Mouse (Mus musculus) liver, postnatal 0 days (tissue): ENCODE data around the gene Masp1. TPM values are rescaled to one million over a fixed set of nuclear protein-coding genes. Genes with fewer than 3 reads are reported as not detected.

Experiments
- ATAC-seq: fragments of 200-750 bp; cut with Nextera tagmentation; 2 replicates; pipeline ENCODE4 v1.8.0; 2017; ENCODE audit warnings: mild to moderate bottlenecking, moderate library complexity
- DNase-seq: peaks from one replicate; pipeline ENCODE4 v3.0.0-alpha.2; 2016
- H3K27ac ChIP-seq: fragments of 300-500 bp; sonication (generic); 2 replicates; pipeline ENCODE4 v1.5.1; 2014; ENCODE audit warnings: antibody characterized with exemption, moderate library complexity, mild to moderate bottlenecking, low read depth
- H3K27me3 ChIP-seq: fragments of 300-500 bp; sonication (generic); 2 replicates; pipeline ENCODE4 v1.6.1; 2014; ENCODE audit warnings: low read length, control low read depth, mixed read lengths; ENCODE audit not compliant: insufficient read depth
- H3K36me3 ChIP-seq: fragments of 300-500 bp; sonication (generic); replicated peaks from 2 replicates; pipeline ENCODE4 v1.6.1; 2014; ENCODE audit warnings: mild to moderate bottlenecking, control low read depth, low read length, moderate library complexity, mixed read lengths; ENCODE audit not compliant: insufficient read depth
- H3K4me1 ChIP-seq: fragments of 300-500 bp; sonication (generic); 2 replicates; pipeline ENCODE4 v1.6.1; 2014; ENCODE audit warnings: antibody characterized with exemption, mild to moderate bottlenecking, control low read depth; ENCODE audit not compliant: insufficient read depth
- H3K4me2 ChIP-seq: fragments of 300-500 bp; sonication (generic); 2 replicates; pipeline ENCODE4 v1.6.1; 2014; ENCODE audit warnings: low read depth, mild to moderate bottlenecking, low read length, moderate library complexity, mixed read lengths
- H3K4me3 ChIP-seq: fragments of 300-500 bp; sonication (generic); 2 replicates; pipeline ENCODE4 v1.5.1; 2014; ENCODE audit warnings: low read depth, low read length
- H3K9ac ChIP-seq: fragments of 300-500 bp; sonication (generic); replicated peaks from 2 replicates; pipeline ENCODE4 v1.6.1; 2014; ENCODE audit warnings: mild to moderate bottlenecking, moderate library complexity
- H3K9me3 ChIP-seq: fragments of 300-500 bp; sonication (generic); 2 replicates; pipeline ENCODE4 v1.6.1; 2016; ENCODE audit warnings: mild to moderate bottlenecking, control low read depth, low read length, mixed read lengths
- CTCF ChIP-seq: sonication (generic); IDR thresholded peaks from 2 replicates; pipeline ENCODE4 v1.5.1; 2016; ENCODE audit warnings: antibody characterized with exemption, low read depth
- EP300 ChIP-seq: IDR thresholded peaks from 2 replicates; pipeline ENCODE4 v1.6.1; 2016; ENCODE audit warnings: antibody characterized with exemption, low read depth, mild to moderate bottlenecking
- WGBS: fragments of 180-500 bp; shearing (Covaris S2); extraction: QIAGEN DNeasy Blood & Tissue Kit; methylation state at CpG from one replicate; pipeline ENCODE4 v1.1.7; 2014; ENCODE audit not compliant: insufficient replicate concordance; 5-methylcytosine and 5-hydroxymethylcytosine counted together
- polyA plus RNA-seq: library from polyadenylated mRNA; unstranded; fragments of >200 nt; fragmentation: Nextera tagmentation; extraction: Ambion mirVana; gene quantifications from 2 replicates; pipeline ENCODE4 v1.2.1, GENCODE M21; 2015

The Masp1 gene
- polyA plus RNA-seq = 31.7 and 38.3 TPM in 2 replicates

- Histone ChIP-seq H3K27me3 (no peaks in the 10 kb centered on the region), H3K4me1 (peaks cover 10% of the 10 kb centered on the region), H3K4me2 (peak within 1 kb of the TSS; percentile 64), H3K9ac (peak within 1 kb of the TSS; percentile 73), H3K9me3 (no peaks in the 10 kb centered on the region), H3K4me3 (peak within 1 kb of the TSS; percentile 53), H3K36me3 (no peaks in the 10 kb centered on the region), H3K27ac (peak within 1 kb of the TSS; percentile 83)
- DNase-seq (peak; percentile 49), ATAC-seq (peak; percentile 32)
- 8% methylated on average over 12 of the region's 12 CpGs for WGBS
- no peak for TF ChIP-seq EP300
- TF ChIP-seq CTCF = no peak
These were observed at the start of gene Masp1, which contains the start of gene Rtp4 for GRCm38 (mm10) chr16:23520235-23520871. TSS of gene Masp1 (minus strand) at chr16:23520815. TSS of gene Rtp4 (plus strand) at chr16:23520291.

- H3K9me3 ChIP-seq = no peaks in the 10 kb centered on the region
- no peak overlapping the region for H3K4me3 ChIP-seq
- no peaks in the 10 kb centered on the region for H3K4me1 ChIP-seq
- H3K36me3 ChIP-seq = no peaks in the 10 kb centered on the region
- no peak overlapping the region for H3K4me2 ChIP-seq
- DNase-seq = no peak
- no peak overlapping the region for H3K9ac ChIP-seq
- no peak overlapping the region for H3K27ac ChIP-seq
- 71% methylated on average over 4 of the region's 4 CpGs for WGBS
- TF ChIP-seq EP300 = no peak
- no peak for TF ChIP-seq CTCF
- H3K27me3 ChIP-seq = no peaks in the 10 kb centered on the region
- no peak for ATAC-seq
These were observed 47.8 kb upstream of the Masp1 start for GRCm38 (mm10) chr16:23568369-23568958.

DNA sequence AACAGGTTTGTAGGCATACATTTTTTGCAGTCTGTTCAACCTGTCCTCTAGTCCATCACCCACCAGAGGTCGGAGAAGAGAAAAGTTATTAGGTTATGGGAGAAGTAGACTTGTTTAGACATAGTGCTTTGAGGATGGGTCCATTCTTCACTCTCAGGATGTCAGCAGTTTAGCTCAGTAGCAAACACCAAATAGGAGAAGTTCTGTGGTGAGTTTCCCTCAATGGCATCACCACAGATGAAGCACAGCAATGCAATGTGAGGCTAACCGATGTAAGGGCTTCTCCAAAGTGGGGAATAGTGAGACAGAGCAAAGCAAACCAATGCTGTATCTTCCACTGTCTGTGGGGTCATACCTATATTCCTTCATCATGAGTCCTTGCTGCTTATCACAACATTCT lies 37.1 kb upstream of the Masp1 start:
- Histone ChIP-seq H3K27me3 (no peaks in the 10 kb centered on the region), H3K9ac (no peak overlapping the region), H3K4me3 (no peak overlapping the region), H3K36me3 (no peaks in the 10 kb centered on the region), H3K27ac (no peak overlapping the region), H3K4me1 (no peaks in the 10 kb centered on the region), H3K4me2 (no peak overlapping the region), H3K9me3 (no peaks in the 10 kb centered on the region)
- 70% methylated on average over 2 of the region's 2 CpGs for WGBS
- no peak for ATAC-seq
- no peak for DNase-seq
- no peak for TF ChIP-seq EP300
- no peak for TF ChIP-seq CTCF

DNA sequence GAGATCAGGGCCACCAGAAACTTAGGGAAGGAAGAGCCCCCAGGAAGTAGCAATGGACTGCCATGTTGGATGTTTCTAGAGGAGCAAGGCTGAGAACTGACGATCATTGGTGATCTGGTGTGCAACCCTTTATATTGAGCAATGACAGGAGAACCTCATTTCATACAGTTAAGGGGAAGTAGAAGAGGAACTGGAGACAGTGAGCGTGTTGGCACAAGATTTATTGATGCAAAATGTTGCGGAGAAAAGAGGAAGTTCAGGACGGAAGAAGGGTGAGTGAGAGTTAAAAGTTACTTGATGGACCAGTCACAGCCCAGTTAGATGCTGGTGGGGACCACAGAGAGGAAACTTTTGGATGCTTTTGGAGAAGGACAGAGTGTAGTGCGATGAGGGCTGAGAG lies 36.6 kb upstream of the Masp1 start:
- H3K9me3 ChIP-seq = no peaks in the 10 kb centered on the region
- no peak overlapping the region for H3K27ac ChIP-seq
- no peaks in the 10 kb centered on the region for H3K27me3 ChIP-seq
- peak; percentile 13 for DNase-seq
- 27% methylated on average over 5 of the region's 5 CpGs for WGBS
- no peaks in the 10 kb centered on the region for H3K4me1 ChIP-seq
- H3K9ac ChIP-seq = no peak overlapping the region
- TF ChIP-seq EP300 (no peak), CTCF (no peak)
- H3K4me3 ChIP-seq = no peak overlapping the region
- no peak overlapping the region for H3K4me2 ChIP-seq
- H3K36me3 ChIP-seq = no peaks in the 10 kb centered on the region
- peak; percentile 48; the same call in 1 of the 2 replicates for ATAC-seq

GRCm38 (mm10) chr16:23554673-23555072 lies 34.1 kb upstream of the Masp1 start:
- WGBS = 76% methylated on average over 5 of the region's 5 CpGs
- no peaks in the 10 kb centered on the region for H3K9me3 ChIP-seq
- no peaks in the 10 kb centered on the region for H3K36me3 ChIP-seq
- H3K27me3 ChIP-seq = no peaks in the 10 kb centered on the region
- H3K4me3 ChIP-seq = no peak overlapping the region
- H3K4me2 ChIP-seq = no peak overlapping the region
- TF ChIP-seq EP300 (no peak), CTCF (no peak)
- DNase-seq (no peak), ATAC-seq (no peak)
- no peak overlapping the region for H3K9ac ChIP-seq
- no peak overlapping the region for H3K27ac ChIP-seq
- no peaks in the 10 kb centered on the region for H3K4me1 ChIP-seq

GRCm38 (mm10) chr16:23550981-23551582 lies 30.5 kb upstream of the Masp1 start:
- TF ChIP-seq CTCF = no peak
- TF ChIP-seq EP300 = no peak
- no peak overlapping the region for H3K9ac ChIP-seq

More at GRCm38 (mm10) chr16:23550981-23551582, 30.5 kb upstream of the Masp1 start:
- H3K9me3 ChIP-seq = no peaks in the 10 kb centered on the region
- H3K4me2 ChIP-seq = no peak overlapping the region
- no peak for DNase-seq
- H3K27me3 ChIP-seq = no peaks in the 10 kb centered on the region
- no peak overlapping the region for H3K27ac ChIP-seq
- H3K4me1 ChIP-seq = no peaks in the 10 kb centered on the region
- no peaks in the 10 kb centered on the region for H3K36me3 ChIP-seq
- 75% methylated on average over 18 of the region's 18 CpGs for WGBS
- H3K4me3 ChIP-seq = no peak overlapping the region
- ATAC-seq = no peak
